Mouse (Mus musculus) kidney, postnatal 10 days (tissue): ENCODE data around the gene Gtf2f2.
"Not testable (repeated sequence)": the region's sequence is repeated elsewhere in the genome, so short reads cannot be mapped to it uniquely, and the experiment has no call there.

Source experiments
- DNase-seq: peaks from one replicate; pipeline ENCODE4 v3.0.0; 2021; ENCODE audit warnings: mixed read lengths

The Gtf2f2 gene

GRCm38 (mm10) chr14:75992371-75992770 lies 18.3 kb downstream of the Gtf2f2 start:
- no peak for DNase-seq

DNA sequence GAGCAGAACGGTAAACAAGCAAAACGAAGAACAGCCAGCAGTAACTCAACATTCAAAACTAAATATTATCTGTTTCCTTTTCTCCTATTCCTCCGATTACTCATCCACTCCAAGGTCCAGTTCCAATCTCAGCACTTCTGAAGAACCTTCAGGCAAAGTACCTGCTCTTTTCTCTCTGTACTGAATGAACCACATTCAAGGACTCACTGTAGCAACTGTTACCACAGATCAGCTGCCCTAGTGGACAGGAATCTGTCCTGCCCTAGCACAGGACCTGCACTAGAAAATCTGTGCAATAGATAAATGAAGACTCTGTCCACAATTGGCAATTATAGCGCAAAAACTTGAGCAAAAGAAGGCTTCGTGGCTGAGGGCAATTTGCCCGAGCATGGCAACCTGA lies 19.7 kb downstream of the Gtf2f2 start:
- DNase-seq = no peak

DNA sequence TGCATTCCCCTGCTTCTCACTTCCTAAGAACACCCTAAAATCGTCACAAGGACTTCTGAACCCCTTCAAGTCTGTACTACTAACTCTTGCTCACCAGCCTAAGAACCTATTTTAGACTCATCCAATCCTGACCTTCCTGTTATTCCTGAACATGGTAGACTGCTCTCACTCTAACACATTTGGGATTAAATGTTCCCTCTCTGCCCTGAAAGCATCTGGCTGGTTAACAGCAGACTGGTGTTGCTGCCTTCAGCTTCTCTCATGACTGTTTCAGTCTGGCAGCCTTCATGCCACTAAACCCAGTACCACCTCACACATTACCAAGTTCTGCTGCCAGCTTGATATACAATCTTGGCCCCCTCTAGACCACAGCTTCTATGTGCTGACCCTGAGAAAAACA lies 21.5 kb downstream of the Gtf2f2 start:
- no peak for DNase-seq

DNA sequence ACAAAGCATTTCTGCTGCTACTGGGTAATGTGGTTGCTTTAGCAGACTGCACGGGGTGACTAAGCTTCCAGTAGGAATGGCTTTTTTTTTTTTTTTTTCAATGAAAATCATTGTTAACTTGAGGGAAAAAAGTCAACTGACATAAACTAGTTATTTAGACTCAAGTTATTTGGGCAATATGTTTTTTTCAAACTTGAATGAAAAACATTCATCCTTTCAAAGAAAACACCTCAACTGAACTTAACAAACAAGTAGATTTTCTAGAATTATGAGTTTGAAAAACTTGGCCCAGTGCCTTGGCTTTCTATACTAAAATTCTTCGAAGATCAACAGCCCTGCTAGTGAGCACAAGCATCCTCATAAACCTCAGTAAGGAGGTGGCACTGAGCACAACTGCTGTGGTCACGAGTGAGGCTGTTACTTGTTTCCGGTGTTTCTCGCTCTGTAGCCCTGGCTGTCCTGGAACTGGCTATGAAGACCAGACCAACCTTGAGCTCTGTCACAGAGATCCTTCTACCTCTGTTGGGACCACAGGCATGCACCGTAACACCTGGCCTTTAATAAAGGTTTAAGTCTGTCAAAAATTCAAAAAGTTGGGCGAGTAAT lies 23.7 kb downstream of the Gtf2f2 start:
- DNase-seq = no peak

DNA sequence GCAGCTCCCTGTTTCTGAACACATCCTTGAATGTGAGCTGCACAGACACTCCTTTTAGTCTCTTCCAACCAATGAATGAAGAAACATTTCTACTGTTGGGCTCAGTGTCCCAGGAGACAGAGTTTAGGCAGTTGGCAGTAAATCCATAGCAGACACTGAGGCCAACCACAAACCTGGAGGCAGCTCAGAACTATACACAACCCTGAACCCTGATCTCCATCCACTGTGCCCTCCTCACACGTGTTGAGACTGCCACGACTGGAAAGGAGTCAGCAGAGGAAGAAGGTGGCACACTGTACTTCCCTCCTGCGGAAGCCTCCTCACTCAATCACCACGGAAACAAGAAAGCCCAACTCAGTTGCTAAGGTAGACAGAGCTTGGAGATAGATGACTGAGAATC lies 25.6 kb downstream of the Gtf2f2 start:
- no peak for DNase-seq

DNA sequence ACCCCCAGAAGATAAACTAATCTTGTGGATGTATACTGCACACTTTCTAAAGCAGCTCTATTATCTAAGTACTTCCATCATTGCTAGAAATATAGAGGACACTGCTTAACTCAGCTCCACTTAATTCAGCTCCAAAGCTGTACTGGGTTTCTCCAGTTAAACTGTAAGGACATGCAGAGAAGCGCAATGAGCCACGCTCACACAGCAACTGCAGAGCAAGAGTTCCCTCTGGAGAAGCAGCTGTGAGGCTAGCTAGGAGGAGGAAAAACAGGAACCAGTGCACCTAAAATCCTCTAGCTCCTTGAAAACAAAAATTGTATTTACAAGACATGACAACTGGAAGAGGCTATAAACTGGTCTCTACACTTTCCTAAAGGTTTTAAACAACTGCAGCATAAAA lies 26.8 kb downstream of the Gtf2f2 start:
- DNase-seq = no peak

GRCm38 (mm10) chr14:75981231-75981630 lies 29.4 kb downstream of the Gtf2f2 start:
- DNase-seq = no peak

- no peak for DNase-seq
Observed at GRCm38 (mm10) chr14:75976107-75976506, 34.6 kb downstream of the Gtf2f2 start.

DNA sequence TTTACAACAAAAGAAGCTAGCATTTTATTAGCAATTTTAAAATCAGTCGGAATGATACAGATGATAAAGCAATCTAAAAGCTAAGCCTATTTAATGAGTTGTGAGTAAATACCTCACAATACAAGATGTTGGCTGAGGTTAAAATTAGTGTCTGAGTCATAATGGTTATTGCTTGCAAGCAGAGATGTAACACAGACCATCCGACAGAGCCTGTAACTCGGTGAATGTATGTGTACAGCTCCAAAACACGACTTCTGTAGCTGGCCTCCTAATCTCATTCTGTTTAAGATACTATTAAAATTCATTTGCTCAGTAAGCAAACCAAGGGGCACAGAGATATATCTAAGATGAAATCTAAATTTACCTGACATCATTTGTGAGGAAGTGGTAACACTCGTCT lies 43.4 kb downstream of the Gtf2f2 start:
- DNase-seq = no peak

GRCm38 (mm10) chr14:75964433-75964832 lies 46.2 kb downstream of the Gtf2f2 start:
- DNase-seq = no peak

DNA sequence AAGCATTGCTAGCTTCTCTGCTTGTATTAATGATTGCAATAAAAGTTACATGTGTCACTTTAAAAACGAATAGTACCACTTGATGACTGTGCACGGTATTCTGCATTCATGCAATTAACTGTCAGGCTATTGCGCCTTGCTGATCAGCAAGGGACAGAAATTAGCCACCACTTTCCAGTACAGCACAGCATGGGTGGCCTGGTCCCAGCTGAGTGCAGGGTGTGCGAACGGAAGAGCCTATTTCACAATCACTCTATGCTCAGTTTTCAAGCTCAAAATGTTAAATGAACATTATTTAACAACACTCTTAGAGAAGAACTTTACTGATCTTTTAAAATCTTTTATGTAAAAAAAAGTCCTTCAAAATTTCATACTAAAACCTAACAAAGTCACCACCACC lies 46.7 kb downstream of the Gtf2f2 start:
- no peak for DNase-seq

GRCm38 (mm10) chr14:75963215-75963614 lies 47.5 kb downstream of the Gtf2f2 start:
- no peak for DNase-seq

DNA sequence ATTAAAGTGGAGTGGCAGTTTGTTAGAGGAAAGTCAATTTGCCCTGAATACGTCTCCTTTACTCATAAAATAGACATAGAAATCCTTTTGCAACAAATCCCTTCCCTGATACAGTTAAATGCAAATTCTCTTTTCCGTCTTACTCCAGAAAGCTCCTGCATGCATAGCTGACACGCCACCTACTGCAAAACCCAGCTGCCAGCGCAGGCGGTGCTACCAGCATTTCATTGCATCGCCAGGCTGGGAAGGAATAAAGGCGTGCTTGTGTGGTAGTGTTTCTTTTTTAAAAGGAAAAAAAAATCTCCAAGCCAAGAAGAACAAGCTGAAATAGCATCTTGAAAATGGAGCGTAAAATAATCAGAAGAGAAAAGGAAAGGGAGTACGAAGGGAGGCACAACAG lies 48.4 kb downstream of the Gtf2f2 start:
- no peak for DNase-seq

- no peak for DNase-seq
Observed at GRCm38 (mm10) chr14:75954766-75955165, 55.9 kb downstream of the Gtf2f2 start, which contains the start of gene Kctd4. Kctd4 (plus strand) TSS chr14:75955009.

DNA sequence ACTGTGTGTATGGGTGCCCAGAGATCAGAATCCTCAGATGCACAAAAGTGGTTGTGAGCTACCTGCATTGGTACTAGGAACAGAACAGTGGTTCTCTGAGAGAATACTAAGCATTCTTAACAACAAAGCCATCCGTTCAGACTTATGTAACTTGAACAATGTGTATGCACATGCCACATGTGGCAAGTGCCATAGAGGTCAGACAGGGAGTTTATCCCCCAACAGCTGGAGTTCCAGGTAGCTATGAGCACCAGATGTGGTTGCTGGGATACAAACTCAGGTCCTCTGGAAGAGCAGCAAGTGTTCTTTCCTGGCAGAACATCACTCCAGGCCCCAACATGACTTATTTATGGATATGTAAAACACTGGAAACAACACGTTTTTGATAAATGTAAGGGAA lies 57.7 kb downstream of the Gtf2f2 start:
- DNase-seq = no peak

- no peak for DNase-seq
Observed at GRCm38 (mm10) chr14:75947674-75948073, 63.0 kb downstream of the Gtf2f2 start.

DNA sequence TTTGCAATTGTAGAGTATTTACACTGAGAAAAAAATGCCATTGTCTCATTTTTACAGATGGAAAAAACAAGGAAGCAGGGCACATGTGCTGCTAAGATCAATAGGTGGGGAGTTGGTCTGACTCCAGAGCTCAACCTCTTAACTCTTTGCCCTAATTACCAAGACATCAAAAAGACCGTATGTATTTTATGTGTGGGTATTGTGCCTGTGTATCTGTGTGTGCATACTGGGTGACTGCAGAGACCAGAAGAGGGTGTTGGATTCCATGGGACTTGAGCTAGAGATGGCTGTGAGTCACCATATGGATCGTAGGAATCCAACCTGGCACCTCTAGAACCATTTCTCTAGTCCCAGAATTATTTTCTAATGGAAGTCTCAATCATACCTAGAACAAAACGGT lies 68.3 kb downstream of the Gtf2f2 start:
- no peak for DNase-seq

- DNase-seq = no peak
Observed at GRCm38 (mm10) chr14:75941500-75941899, 69.2 kb downstream of the Gtf2f2 start.

- DNase-seq = no peak
Observed at GRCm38 (mm10) chr14:75937714-75938113, 73.0 kb downstream of the Gtf2f2 start.

GRCm38 (mm10) chr14:75934359-75934758 lies 76.3 kb downstream of the Gtf2f2 start:
- no peak for DNase-seq

DNA sequence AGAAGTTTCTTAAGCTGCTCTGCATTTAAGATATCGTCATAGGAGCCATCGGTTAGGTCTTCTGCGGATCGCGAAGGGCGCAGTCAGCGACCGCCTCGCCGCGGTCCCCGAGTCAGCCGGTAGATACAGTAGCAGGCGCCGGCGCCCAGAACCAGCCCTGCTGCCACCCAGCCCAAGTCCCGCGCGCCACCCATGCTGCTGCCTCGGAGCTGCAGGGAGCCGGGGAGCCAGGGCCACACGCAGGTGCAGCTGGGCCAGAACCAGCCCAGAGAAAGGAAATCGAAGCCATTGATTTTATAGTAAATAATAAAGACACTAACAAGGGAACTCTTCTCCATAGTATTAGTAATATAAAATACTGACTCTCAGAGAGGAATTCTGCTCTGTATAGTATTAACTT lies 79.4 kb downstream of the Gtf2f2 start:
- DNase-seq = peak; percentile 39

GRCm38 (mm10) chr14:75929713-75930112 lies 81.0 kb downstream of the Gtf2f2 start:
- not testable (repeated sequence) for DNase-seq

DNA sequence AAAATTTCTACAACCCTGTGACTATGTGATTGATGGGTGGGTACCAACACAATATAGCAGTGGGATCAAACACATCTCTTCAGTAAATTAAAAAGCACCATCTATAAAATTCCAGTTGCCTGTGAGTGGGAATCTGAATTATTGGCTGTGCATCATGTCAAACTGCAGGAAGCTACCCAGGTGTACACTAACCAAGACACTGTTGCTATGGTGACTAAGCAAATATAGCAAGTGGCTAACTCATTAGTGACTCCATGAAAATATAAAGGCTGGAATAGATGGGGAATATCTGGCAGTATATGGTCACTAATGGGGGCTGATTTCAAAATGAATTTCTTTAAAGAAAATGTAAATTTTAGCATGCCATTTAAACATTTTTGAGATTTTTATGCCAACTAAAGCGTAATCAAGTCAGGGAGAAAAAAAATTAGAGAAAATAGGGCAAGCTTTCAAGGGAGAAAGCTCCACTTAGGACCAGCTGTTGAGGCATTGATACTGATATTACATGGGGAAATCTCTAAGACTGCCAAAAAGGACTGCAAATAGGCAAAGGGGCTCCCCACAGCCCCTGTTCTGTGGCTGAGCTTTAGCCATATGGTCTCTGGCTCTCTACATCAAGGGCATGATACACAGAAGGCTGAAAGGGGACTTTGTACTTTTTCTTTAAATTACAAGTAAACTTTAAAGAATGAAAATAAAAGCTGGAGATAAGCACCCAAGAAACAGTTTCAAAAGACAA lies 87.2 kb downstream of the Gtf2f2 start:
- no peak for DNase-seq

GRCm38 (mm10) chr14:75912665-75913064 lies 98.0 kb downstream of the Gtf2f2 start:
- no peak for DNase-seq

DNA sequence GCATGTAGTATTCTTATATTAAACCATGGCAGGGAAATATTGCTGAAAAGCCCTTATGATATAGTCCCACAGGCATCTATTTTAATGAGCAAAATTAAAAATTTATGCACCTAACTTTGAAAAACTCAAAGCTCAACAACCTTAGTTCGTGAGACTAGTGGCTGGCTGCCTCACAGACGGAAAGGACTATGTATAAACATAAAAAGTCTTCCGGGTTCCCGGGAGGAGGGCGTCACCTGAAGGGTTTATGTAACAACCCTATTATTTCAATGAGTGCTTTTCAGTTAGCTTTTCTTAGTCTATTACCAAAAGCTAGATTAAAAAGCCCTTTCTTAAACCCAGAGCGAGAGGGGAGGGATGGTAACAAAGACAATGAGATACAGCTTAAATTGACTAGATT lies 98.7 kb downstream of the Gtf2f2 start:
- DNase-seq = no peak
